Mouse (Mus musculus): ENCODE results near the gene Gm20498.

- TF ChIP-seq POLR2A (IDR thresholded peaks at IDR 0.05; ENCODE audit: borderline replicate concordance, control insufficient read depth, low read depth, low read length) (no peak), CTCF (IDR thresholded peaks at IDR 0.05; ENCODE audit: control insufficient read depth, insufficient read depth, low read length) (no peak)
These were observed 198.9 kb downstream of the Gm20498 start for GRCm38 (mm10) chr12:81333841-81334240.
